Mouse (Mus musculus) ovary, postnatal 10 days (tissue): ENCODE measurements around the gene C1qbp.
A peak's percentile ranks its signal among the peaks of the same experiment; 100 is the strongest.

Experiments used
- DNase-seq: peaks from one replicate; pipeline ENCODE4 v3.0.0; 2022; ENCODE audit warnings: low spot score

Gene C1qbp

GRCm38 (mm10) chr11:70973947-70974346 is 8.9 kb downstream of the C1qbp start:
- DNase-seq, result no peak

- no peak for DNase-seq
Observed at GRCm38 (mm10) chr11:70972586-70972985, 10.2 kb downstream of the C1qbp start.

GRCm38 (mm10) chr11:70970560-70971540 is 12.0 kb downstream of the C1qbp start:
- DNase-seq, result no peak

- peak; percentile 71 for DNase-seq
Observed at GRCm38 (mm10) chr11:70969821-70970559, 12.8 kb downstream of the C1qbp start, which contains the start of the genes Nup88 and Rpain. Nup88 (minus strand) TSS chr11:70969973. Rpain (plus strand) TSS chr11:70970213.

- DNase-seq, result no peak
Observed at GRCm38 (mm10) chr11:70969271-70969794, 13.5 kb downstream of the C1qbp start.

- no peak for DNase-seq
Observed at GRCm38 (mm10) chr11:70964222-70964907, 18.5 kb downstream of the C1qbp start.

GRCm38 (mm10) chr11:70960786-70961554 is 21.9 kb downstream of the C1qbp start:
- no peak for DNase-seq

- DNase-seq, result no peak
Observed at GRCm38 (mm10) chr11:70954711-70955110, 28.1 kb downstream of the C1qbp start.

- DNase-seq, result no peak
Observed at GRCm38 (mm10) chr11:70944935-70945817, 37.6 kb downstream of the C1qbp start.

GRCm38 (mm10) chr11:70943651-70944050 is 39.2 kb downstream of the C1qbp start:
- DNase-seq, result no peak

- no peak for DNase-seq
Observed at GRCm38 (mm10) chr11:70942596-70942995, 40.2 kb downstream of the C1qbp start.

GRCm38 (mm10) chr11:70935316-70935715 is 47.5 kb downstream of the C1qbp start:
- DNase-seq, result no peak

GRCm38 (mm10) chr11:70931461-70931860 is 51.4 kb downstream of the C1qbp start:
- DNase-seq, result no peak
